Mouse (Mus musculus) liver, postnatal 0 days (tissue): Measurements from ENCODE around the gene Upf2.

Experiments used
- CTCF ChIP-seq: sonication (generic); IDR thresholded peaks from 2 replicates; pipeline ENCODE4 v1.5.1; 2016; ENCODE audit warnings: antibody characterized with exemption, low read depth
- EP300 ChIP-seq: IDR thresholded peaks from 2 replicates; pipeline ENCODE4 v1.6.1; 2016; ENCODE audit warnings: antibody characterized with exemption, low read depth, mild to moderate bottlenecking

- TF ChIP-seq CTCF = no peak
- TF ChIP-seq EP300 = no peak
Observed at GRCm38 (mm10) chr2:6046796-6047195, 95.5 kb downstream of the Upf2 start.
